Mouse (Mus musculus) urinary bladder, postnatal 10 days (tissue): Measurements from ENCODE around the gene Rtl9.

Source experiments
- DNase-seq: peaks from one replicate; pipeline ENCODE4 v3.0.0; 2022; ENCODE audit warnings: low spot score

Gene Rtl9

DNA sequence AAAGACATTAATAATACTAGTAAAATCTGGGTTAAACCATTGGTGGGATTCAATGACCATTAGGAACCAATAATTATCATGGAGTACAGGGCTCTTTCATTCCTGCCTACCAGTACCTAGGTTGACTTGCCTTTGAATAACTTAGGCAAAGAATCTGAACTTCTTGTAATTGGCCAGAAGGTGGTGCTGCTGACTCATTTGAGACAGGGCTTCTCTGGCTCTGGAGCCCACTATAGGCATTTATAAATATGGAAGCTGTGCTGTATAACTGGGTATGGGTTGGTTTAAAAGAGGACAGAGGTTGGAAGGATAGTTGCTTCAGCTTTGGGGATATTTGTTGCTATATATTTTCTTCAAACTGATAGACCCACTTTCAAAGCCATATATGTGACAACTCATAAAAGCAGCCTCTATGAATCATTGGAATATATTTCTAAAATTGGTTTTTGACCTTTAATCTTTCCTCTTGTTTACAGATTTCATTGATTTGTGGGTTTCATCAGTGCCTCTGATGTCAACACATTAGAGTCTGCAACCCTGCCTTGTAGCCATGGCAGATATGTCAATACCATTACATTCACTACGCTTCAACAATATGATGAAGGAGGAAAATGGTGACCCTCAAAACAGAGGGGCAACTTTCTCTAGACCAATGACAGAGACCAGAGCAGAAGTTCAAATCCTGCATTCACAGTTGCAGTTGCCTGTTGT lies at the start of gene Rtl9:
TSS of gene Rtl9 (plus strand) at position 551 of the 711 bp plus-strand sequence.
- no peak for DNase-seq

DNA sequence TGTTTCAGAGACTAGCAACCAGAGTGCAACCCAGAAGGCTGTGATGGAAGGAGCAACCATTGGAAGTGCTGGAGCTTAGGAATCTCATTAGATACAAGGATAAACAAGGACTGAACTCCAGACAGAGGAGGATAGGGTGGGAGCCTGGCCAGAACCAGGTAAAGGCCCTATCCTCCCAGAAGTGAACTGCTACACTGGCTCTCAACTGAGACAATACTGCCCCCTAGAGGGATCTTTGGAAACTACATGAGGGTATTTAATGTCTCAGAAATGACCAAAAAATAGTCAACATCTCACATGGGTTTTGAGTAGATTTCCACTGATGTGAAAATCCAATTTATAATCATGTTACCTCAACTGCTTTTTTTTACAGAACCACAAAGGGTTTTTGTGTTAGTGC lies 47.9 kb upstream of the Rtl9 start:
- DNase-seq = no peak

DNA sequence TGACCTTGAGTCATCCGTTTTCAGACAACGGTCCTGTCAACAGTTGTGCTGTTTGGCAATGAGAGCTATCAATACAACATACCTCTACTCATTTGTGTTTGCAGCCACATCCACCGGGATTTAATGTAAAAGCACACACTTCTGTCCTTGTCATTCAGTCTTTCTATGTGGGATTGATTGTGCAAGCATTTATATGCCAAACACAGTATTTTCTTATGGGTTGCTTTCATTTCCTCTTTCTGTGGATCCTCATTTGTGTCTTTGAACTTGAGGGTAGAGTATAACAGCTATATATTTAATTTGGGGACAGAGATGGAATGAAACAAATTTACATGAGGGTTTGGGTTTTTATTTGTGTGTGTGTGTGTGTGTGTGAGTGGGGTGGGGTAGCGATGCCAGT lies 47.5 kb upstream of the Rtl9 start:
- DNase-seq = no peak

DNA sequence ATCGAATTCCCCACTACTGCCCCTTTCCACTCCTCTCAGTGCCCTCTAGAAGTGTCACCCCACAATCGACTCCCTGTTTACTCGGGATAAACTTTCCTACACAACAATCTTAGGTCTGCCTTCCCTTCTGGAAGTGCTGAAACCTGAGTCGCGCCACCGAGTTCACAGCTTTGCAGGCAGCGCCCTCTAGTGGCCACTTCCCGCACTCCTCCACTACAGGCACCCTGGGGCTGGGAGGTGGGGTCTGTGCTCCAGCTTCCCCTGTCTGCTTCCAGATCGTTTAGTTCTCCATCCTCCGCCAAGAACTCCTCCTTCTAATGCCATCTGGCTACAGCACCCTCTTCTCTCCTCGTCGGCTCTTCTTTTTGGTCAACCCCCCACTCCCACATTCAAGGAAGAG lies 40.6 kb upstream of the Rtl9 start:
- DNase-seq = no peak

GRCm38 (mm10) chrX:143062641-143063355 lies 36.6 kb upstream of the Rtl9 start:
- DNase-seq = no peak

GRCm38 (mm10) chrX:143063780-143064179 lies 35.6 kb upstream of the Rtl9 start:
- DNase-seq = no peak

- DNase-seq = no peak
Observed at GRCm38 (mm10) chrX:143064288-143064687, 35.1 kb upstream of the Rtl9 start.

DNA sequence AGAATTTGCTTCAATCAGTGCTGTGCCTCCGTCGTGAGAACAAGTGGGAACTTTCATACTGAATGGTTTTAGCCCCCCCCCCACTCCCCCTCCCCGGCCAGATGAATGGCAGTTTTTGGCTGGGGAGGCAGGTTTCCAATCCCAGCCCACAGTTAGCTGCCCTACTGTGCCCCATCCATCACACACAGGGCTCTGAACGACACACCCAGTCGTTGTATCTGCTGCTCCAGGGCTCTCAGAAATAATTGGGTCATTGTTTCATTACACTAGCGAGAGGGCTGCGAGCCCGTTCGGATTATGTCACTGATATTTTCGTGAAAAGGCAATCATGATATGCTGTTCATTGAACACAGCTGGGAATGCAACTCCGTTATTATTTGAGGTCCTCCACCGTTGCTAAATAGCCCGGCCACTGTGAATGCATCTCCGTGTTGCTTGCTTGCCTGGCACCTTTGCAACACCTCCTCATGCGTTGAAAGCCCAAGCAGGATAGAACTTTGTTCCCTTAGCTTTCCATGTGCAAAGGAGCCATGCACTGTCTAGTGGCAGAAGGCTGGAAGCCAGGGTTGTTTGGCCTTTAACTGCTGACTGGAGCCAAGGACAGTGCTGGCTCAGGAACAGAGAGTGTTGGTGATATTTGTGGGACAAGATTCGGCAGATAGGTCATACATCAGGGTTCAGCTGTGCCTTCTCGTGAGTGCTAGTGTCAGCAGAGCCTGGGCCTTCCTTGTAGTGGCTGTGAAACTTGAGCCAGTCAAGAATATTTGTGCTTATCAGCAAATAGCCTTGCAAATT lies 32.9 kb upstream of the Rtl9 start:
- DNase-seq = no peak

DNA sequence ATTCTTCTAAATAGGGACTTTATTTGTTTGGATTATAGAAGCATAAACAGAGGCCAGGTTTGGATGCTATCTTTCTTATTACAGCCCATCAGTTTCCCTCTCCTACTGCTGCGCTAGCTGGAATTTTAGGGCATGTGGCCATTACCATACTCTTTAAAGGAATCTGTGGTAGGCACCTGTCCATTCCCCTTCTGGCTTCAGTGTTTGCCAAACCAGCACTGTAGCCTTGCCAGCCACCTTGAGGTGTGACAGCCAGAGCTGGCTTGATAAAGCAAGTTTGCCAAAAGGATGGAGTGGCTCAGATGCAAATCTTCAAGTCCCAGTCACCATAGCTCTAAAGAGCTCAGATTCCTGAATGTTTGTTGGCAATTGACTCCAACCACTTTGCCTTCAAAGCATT lies 32.3 kb upstream of the Rtl9 start:
- no peak for DNase-seq

GRCm38 (mm10) chrX:143067576-143067975 lies 31.8 kb upstream of the Rtl9 start:
- no peak for DNase-seq

DNA sequence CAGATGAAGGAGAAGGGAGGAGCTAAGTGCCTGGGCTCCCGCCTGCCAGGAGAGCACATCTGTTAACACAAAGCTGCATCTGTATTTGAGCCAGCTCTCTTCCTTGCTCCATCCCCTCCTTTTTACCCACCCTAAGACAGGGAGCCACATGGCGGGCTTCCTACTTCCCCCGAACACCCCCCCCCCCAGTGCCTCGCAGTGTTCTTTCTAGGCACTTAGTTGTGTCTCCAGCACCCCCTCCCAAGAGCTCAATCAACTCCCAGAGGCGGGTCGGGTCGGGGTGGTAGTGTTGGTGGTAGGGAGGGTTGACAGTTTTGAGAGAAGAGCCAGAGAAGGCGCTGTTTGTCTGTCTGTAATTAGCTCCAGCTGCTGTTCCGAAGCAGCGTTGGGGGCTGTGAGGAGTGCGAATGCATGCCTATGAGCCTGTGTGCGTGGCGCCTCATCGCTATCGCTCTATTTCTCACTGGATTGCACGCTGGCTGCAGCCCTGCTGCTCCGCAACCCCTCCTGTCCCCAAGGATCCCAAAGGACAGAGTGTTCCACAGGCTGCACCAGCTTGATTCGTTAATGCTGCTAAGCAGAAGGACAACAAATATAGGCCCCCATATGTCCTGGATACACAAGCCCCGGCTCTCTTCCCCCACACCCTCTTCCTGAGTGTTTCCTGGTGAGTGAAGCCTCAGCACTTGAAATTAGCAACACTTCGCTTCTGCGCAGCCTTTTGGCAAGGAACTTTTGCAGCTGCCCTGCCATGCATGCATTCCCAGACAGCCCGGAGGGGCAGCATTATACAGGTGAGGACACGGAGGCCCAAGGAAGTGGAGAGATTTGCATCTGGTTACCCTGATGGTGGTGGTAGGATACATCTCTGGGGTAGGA lies 18.7 kb upstream of the Rtl9 start:
- no peak for DNase-seq

GRCm38 (mm10) chrX:143082732-143083131 lies 16.7 kb upstream of the Rtl9 start:
- no peak for DNase-seq

GRCm38 (mm10) chrX:143088225-143088624 lies 11.2 kb upstream of the Rtl9 start:
- DNase-seq = no peak

DNA sequence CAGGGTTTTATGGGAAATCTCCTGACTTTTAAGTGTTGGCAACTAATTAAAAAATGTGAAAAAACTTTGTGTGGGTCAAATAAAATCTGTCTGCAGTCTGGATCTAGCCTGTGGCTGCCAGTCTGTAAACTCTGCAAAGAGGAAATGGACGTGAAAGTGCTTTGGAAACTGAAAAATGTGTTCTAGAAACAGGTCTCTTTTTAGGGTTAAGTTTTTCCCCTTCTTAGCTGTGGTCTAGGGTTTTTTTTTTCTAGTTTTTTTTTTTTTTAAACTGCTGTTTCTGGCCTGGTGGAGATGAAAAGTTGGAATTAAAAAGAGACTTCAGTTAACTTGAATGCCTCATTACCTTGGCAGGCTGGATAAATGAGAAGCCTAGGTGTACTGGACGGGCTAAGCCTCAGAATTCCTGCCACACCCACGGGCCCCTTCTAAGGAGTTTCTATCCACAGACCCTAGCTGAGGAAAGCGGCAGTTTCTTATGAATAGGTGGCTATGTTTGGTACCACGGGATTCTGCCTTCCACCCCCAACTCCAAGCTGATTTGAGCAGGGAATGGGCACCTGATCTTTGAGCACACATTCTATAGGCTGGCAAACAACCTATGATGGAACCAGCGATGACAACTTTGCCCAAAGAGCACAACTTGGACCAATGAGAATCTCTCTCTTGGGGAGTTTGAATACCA lies 8.3 kb upstream of the Rtl9 start:
- no peak for DNase-seq

DNA sequence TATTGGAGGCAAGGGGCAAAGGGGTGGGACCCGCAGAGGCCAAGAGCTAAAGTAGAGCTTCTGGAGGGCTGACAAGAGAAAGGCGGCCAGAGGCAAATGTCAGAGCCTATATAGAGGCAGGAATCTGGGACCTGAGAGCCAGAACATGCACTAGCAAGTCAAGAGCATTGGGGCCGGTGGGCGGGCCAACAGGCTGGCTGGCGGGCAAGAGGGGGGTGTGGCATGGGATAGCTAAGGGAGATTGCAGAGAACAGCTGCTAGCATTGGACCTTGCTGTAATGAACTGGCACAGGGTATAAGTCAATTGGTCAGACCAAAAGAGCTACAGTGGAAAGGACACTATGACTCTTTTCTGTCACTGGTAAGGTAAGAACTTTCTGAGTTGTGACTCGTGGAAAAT lies 1.8 kb upstream of the Rtl9 start:
- DNase-seq = no peak

DNA sequence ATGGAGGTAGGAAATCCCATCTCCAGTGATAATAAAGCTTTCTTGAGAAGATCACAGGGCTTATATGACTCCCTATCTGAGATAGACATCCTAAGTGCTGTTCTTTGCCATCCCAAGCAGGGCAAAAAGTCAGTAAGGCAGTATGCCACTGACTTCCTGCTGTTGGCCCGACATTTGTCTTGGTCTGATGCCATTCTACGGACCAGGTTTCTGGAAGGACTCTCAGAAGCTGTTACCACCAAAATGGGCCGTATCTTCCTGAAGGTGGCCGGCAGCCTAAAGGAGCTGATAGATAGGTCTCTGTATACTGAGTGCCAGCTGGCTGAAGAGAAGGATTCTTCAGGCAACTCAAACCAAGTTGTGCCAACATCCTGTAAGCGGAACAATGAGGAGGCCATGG lies 3.8 kb downstream of the Rtl9 start:
- DNase-seq = no peak

DNA sequence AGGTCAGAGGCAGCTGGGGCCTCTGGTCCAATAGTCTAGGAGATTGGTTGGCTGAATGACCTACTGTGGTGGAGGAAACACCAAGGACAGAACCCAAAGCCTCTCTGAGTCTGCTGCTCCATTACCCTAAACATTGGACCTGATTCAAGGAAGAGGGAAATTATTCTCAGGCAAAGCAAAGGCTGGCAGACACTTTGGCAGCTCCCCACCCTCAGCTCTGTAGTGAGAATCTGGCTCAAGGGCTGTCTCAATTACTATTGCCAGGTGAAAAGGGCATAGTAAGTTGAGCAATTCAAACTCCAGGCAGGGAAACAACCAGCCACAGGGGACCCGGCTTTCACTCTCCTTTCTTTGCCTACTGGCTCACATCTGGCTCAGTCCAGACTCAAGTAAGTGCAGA lies 6.5 kb downstream of the Rtl9 start:
- DNase-seq = no peak

DNA sequence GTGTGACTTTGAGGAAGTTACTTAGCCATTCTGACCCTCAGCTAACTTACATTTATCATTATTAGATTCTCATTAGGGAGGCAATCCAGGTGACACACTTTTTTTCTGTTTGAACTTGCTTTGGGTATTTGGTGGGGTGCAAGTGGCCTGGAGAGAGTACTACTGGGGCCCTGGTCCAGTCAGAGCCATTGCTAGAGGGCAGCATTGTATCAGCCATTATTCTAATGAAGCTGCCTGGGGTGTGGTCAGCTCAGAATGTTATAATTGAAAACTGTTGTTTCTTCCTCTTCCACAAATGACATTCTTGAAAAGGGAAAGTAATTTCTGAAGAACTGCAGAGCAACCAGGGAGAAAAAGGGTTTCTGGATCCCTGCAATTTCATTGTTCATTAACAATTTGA lies 13.2 kb downstream of the Rtl9 start:
- no peak for DNase-seq
